Mouse (Mus musculus): ENCODE results near the gene Adh4. TPM values are rescaled to one million over a fixed set of nuclear protein-coding genes. Genes with fewer than 3 reads are reported as not detected.

The Adh4 gene
- polyA plus RNA-seq, 1 experiment from 2014 or later, result not detected

Other genes with a start within 250 kb of the Adh4 start
- 0.14 TPM in 1 of 2 replicates, not detected in the other for gene 4930579F01Rik, start 221.6 kb upstream of the Adh4 start, polyA plus RNA-seq (2016; fragmentation: Nextera tagmentation; extraction: Ambion mirVana)
- 0.47 and 0.50 TPM in 2 replicates for gene Adh7, start 197.7 kb upstream of the Adh4 start, polyA plus RNA-seq (2016; fragmentation: Nextera tagmentation; extraction: Ambion mirVana)
- 0.16 and 0.34 TPM in 2 replicates for gene Adh1, start 154.5 kb upstream of the Adh4 start, polyA plus RNA-seq (2016; fragmentation: Nextera tagmentation; extraction: Ambion mirVana)
- not detected in 2 replicates for gene Adh6a, start 102.2 kb upstream of the Adh4 start, polyA plus RNA-seq (2016; fragmentation: Nextera tagmentation; extraction: Ambion mirVana)
- gene Adh6b, start 73.7 kb upstream of the Adh4 start, polyA plus RNA-seq (2016; fragmentation: Nextera tagmentation; extraction: Ambion mirVana), result 0.10 and 0.17 TPM in 2 replicates
- 244 and 245 TPM in 2 replicates for gene Adh5, start 27.6 kb downstream of the Adh4 start, polyA plus RNA-seq (2016; fragmentation: Nextera tagmentation; extraction: Ambion mirVana)
- 42.8 and 44.2 TPM in 2 replicates for gene Metap1, start 74.0 kb downstream of the Adh4 start, polyA plus RNA-seq (2016; fragmentation: Nextera tagmentation; extraction: Ambion mirVana)
- 348 and 357 TPM in 2 replicates for gene Eif4e, start 110.7 kb downstream of the Adh4 start, polyA plus RNA-seq (2016; fragmentation: Nextera tagmentation; extraction: Ambion mirVana)